Mouse (Mus musculus) midbrain, postnatal 0 days (tissue): Measurements from ENCODE around the gene Unc93b1. TPM values are rescaled to one million over a fixed set of nuclear protein-coding genes. Genes with fewer than 3 reads are reported as not detected.

Experiments used
- ATAC-seq: fragments of 200-750 bp; cut with Nextera tagmentation; 2 replicates; pipeline ENCODE4 v1.8.0; 2017; ENCODE audit warnings: moderate number of reproducible peaks, mild to moderate bottlenecking, moderate TSS enrichment, moderate library complexity; ENCODE audit not compliant: low FRiP score
- DNase-seq: peaks from one replicate; pipeline ENCODE4 v3.0.0-alpha.2; 2015; ENCODE audit warnings: low spot score
- H3K27ac ChIP-seq: fragments of 300-500 bp; sonication (generic); 2 replicates; pipeline ENCODE4 v1.5.1; 2014; ENCODE audit warnings: low read depth, mild to moderate bottlenecking, low read length, mixed read lengths
- H3K27me3 ChIP-seq: fragments of 300-500 bp; sonication (generic); 2 replicates; pipeline ENCODE4 v1.6.1; 2014; ENCODE audit warnings: low read length, control low read depth, mixed read lengths; ENCODE audit not compliant: insufficient read depth
- H3K36me3 ChIP-seq: fragments of 300-500 bp; sonication (generic); 2 replicates; pipeline ENCODE4 v1.6.1; 2014; ENCODE audit warnings: low read length, control low read depth, mixed read lengths; ENCODE audit not compliant: insufficient read depth
- H3K4me1 ChIP-seq: fragments of 300-500 bp; sonication (generic); 2 replicates; pipeline ENCODE4 v1.6.1; 2014; ENCODE audit warnings: mild to moderate bottlenecking, control low read depth, antibody characterized with exemption, low read length, mixed read lengths; ENCODE audit not compliant: insufficient read depth
- H3K4me2 ChIP-seq: fragments of 300-500 bp; sonication (generic); 2 replicates; pipeline ENCODE4 v1.6.1; 2014; ENCODE audit warnings: low read depth, mild to moderate bottlenecking, low read length, mixed read lengths; ENCODE audit not compliant: poor library complexity, severe bottlenecking
- H3K4me3 ChIP-seq: fragments of 300-500 bp; sonication (generic); 2 replicates; pipeline ENCODE4 v1.5.1; 2014; ENCODE audit warnings: low read depth, mild to moderate bottlenecking, low read length, moderate library complexity
- H3K9ac ChIP-seq: fragments of 300-500 bp; sonication (generic); replicated peaks from 2 replicates; pipeline ENCODE4 v1.6.1; 2014; ENCODE audit warnings: mild to moderate bottlenecking, low read length, moderate library complexity, mixed read lengths; ENCODE audit not compliant: poor library complexity, severe bottlenecking
- H3K9me3 ChIP-seq: fragments of 300-500 bp; sonication (generic); 2 replicates; pipeline ENCODE4 v1.6.1; 2016; ENCODE audit warnings: low read length, control low read depth
- CTCF ChIP-seq: IDR thresholded peaks from 2 replicates; pipeline ENCODE4 v1.5.1; 2016; ENCODE audit warnings: antibody characterized with exemption, mild to moderate bottlenecking
- WGBS: fragments of 180-500 bp; shearing (Covaris S2); extraction: QIAGEN DNeasy Blood & Tissue Kit; methylation state at CpG from one replicate; pipeline ENCODE4 v1.1.7; 2014; 5-methylcytosine and 5-hydroxymethylcytosine counted together
- polyA plus RNA-seq: library from polyadenylated mRNA; unstranded; fragments of >200 nt; fragmentation: Nextera tagmentation; extraction: Ambion mirVana; gene quantifications from 2 replicates; pipeline ENCODE4 v1.2.1, GENCODE M21; 2015
- total RNA-seq: library from RNA; depleted of rRNA; stranded (reverse); fragments of >200 nt; gene quantifications from 2 replicates; pipeline ENCODE4 v1.2.3, GENCODE M21; 2014

The Unc93b1 gene
- total and polyA plus RNA-seq, 2 experiments from 2014 or later, result 11.2 to 23.2 TPM

DNA sequence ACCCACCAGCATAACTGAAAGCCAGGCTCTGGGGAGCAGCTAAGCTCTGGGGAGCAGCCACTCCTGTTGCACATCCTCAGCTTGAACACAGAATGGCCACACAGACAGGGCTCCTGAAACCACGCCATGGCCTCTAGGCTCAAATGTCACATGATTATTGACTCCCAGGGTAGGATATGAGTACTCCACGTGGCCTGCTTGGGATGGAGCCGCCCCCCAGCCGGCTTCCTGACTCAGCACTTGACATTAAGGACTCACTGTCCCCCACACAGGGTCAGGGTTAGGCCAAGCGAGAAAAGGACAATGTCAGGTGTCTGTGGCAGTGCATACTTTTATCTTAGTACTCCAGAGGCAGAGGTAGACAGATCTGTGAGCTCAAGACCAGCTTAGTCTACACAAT, 24.8 kb upstream of the Unc93b1 start:
- no peak overlapping the region for H3K27ac ChIP-seq
- no peak for ATAC-seq
- DNase-seq, result no peak
- H3K36me3 ChIP-seq, result peaks cover 16% of the 10 kb centered on the region; the same call in 1 of the 2 replicates
- peaks cover 12% of the 10 kb centered on the region for H3K4me1 ChIP-seq
- H3K9me3 ChIP-seq, result no peaks in the 10 kb centered on the region
- 84% methylated on average over 5 of the region's 5 CpGs for WGBS
- H3K9ac ChIP-seq, result no peak overlapping the region
- no peak overlapping the region for H3K4me2 ChIP-seq
- no peak overlapping the region for H3K4me3 ChIP-seq
- H3K27me3 ChIP-seq, result no peaks in the 10 kb centered on the region
- no peak for TF ChIP-seq CTCF

DNA sequence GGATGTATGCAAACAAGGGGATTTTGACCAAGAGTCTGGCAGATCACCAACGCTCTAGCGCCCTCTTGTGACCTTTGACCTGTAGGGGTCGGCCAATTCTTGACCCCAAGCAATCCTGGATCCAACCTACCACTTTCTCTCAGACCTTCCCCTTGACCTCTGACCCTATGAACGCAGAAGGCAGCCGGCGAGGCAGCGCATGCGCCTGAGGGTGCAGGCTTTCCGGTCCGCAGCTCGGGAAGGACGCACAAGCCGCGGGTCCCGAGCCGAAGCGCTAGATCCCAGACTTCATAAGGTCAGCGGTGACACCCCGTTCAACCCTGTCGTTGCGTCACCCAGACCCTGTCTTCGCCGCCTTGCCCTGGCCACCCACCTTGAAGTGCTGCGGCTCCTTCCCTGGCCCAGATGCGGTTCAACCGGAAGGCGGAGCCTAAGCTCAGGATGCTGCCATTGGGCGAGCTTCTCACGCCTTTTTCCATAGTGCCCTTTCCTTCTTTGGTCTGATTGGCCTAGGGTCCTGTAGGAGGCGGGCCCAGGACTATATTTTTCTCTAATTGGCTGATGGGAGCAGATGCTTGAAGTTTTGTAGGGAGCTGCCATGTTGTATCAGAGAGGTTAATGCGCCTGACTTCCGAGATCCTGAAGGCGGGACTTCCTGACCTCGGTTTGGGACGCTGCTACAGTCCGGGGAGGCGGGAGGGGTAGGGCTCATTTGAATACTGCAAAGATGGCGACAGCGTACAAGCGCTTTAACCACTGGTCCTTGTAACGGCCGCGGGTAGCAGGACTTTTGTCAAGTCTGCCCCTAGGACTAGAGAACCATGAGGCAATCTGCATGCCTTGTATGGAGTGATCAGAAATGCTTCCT, 22.4 kb upstream of the Unc93b1 start, which contains the start of gene Ndufs8:
Ndufs8 (minus strand) TSS at position 438 of the 868 bp plus-strand sequence.
- under 1% methylated on average over 43 of the region's 43 CpGs for WGBS
- peaks cover 8% of the 10 kb centered on the region for H3K4me1 ChIP-seq
- H3K4me3 ChIP-seq, result peak within 1 kb of the TSS; percentile 62
- H3K4me2 ChIP-seq, result peak within 1 kb of the TSS; percentile 74
- peak within 1 kb of the TSS; percentile 69 for H3K27ac ChIP-seq
- DNase-seq (peak; percentile 99), ATAC-seq (peak; percentile 96)
- peak; percentile 34; the same call in 1 of the 2 replicates for TF ChIP-seq CTCF
- H3K9ac ChIP-seq, result peak within 1 kb of the TSS; percentile 60
- no peaks in the 10 kb centered on the region for H3K9me3 ChIP-seq
- H3K27me3 ChIP-seq, result no peaks in the 10 kb centered on the region
- H3K36me3 ChIP-seq, result peaks cover 16% of the 10 kb centered on the region; the same call in 1 of the 2 replicates

DNA sequence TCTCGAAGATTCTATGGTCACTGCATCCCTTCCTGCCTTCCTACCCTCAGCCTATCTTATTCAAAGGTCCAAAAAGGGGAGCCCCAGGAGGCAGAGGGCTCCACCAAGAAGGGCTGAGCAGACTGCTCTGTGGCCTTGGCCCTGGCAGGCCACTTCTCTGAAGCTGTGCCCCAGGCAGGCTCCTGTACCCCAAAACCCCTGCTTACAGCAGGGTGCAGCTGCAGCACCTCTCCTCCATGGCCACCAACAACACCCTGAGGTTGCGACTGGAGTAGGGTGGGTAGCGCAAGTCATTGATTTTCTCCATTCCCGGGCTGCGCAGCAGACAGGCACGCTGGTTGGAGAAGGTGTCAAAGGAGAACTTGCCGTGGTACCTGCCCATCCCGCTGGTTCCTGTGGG, 21.3 kb upstream of the Unc93b1 start:
- H3K4me1 ChIP-seq, result peaks cover 8% of the 10 kb centered on the region; the same call in 1 of the 2 replicates
- no peak for TF ChIP-seq CTCF
- ATAC-seq, result no peak
- peak overlapping the region; percentile 69; the same call in 1 of the 2 replicates for H3K27ac ChIP-seq
- peak overlapping the region; percentile 69 for H3K4me2 ChIP-seq
- 0 out of 2 replicates have a peak overlapping the region, but pooled peaks have one; percentile 52 for H3K9ac ChIP-seq
- no peaks in the 10 kb centered on the region for H3K9me3 ChIP-seq
- no peak for DNase-seq
- H3K36me3 ChIP-seq, result peaks cover 16% of the 10 kb centered on the region; the same call in 1 of the 2 replicates
- 88% methylated on average over 8 of the region's 8 CpGs for WGBS
- no peaks in the 10 kb centered on the region for H3K27me3 ChIP-seq
- H3K4me3 ChIP-seq, result peak overlapping the region; percentile 62; the same call in 1 of the 2 replicates

DNA sequence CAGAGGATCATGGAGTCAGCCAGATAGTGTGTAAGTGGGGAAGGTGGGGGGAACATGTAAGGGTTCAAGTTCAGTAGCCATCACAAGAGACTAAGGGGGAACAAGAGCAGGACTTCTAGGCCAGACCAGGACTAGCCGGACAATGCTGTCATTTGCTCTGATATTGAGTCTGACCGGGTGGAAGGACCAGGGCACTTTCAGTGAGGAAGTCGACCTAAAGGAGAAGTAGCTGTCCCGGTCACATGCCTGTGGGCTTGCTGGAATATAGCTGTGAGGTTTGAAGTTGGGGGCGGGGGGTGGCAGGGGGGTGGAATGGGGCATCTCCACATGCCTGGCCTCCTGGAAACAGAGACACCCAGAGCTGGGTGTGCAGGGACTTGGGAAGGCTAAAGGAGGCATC, 20.5 kb upstream of the Unc93b1 start:
- Histone ChIP-seq H3K27me3 (no peaks in the 10 kb centered on the region), H3K9ac (no peak overlapping the region), H3K4me1 (peaks cover 8% of the 10 kb centered on the region; the same call in 1 of the 2 replicates), H3K9me3 (no peaks in the 10 kb centered on the region), H3K4me3 (no peak overlapping the region), H3K4me2 (no peak overlapping the region), H3K36me3 (peaks cover 9% of the 10 kb centered on the region; the same call in 1 of the 2 replicates), H3K27ac (no peak overlapping the region)
- ATAC-seq (no peak), DNase-seq (no peak)
- TF ChIP-seq CTCF, result no peak
- 89% methylated on average over 5 of the region's 5 CpGs for WGBS

DNA sequence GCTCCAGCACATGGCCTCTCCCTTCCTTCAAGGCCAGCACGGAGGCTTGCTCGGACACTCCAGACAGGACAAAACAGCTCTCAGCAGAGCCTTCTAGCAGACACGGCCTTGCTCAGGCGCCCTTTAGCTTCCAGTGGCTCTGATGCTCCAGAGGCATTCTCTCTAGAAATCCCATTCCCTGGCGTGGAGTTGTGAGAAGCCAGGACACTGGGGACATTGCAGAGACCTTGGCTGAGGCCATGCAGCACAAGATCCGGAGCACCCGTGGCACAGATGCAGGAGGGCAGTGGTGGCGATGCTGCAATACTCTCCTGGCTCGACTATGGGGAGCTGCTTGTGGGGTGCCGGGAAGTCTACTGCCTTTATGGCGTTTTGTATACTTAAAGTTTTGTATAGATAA, 18.3 kb upstream of the Unc93b1 start:
- TF ChIP-seq CTCF, result no peak
- ATAC-seq (no peak), DNase-seq (no peak)
- no peaks in the 10 kb centered on the region for H3K27me3 ChIP-seq
- H3K4me3 ChIP-seq, result no peak overlapping the region
- no peaks in the 10 kb centered on the region for H3K9me3 ChIP-seq
- 77% methylated on average over 11 of the region's 11 CpGs for WGBS
- no peak overlapping the region for H3K4me2 ChIP-seq
- peaks cover 8% of the 10 kb centered on the region; the same call in 1 of the 2 replicates for H3K4me1 ChIP-seq
- no peaks in the 10 kb centered on the region for H3K36me3 ChIP-seq
- H3K9ac ChIP-seq, result no peak overlapping the region
- no peak overlapping the region for H3K27ac ChIP-seq

DNA sequence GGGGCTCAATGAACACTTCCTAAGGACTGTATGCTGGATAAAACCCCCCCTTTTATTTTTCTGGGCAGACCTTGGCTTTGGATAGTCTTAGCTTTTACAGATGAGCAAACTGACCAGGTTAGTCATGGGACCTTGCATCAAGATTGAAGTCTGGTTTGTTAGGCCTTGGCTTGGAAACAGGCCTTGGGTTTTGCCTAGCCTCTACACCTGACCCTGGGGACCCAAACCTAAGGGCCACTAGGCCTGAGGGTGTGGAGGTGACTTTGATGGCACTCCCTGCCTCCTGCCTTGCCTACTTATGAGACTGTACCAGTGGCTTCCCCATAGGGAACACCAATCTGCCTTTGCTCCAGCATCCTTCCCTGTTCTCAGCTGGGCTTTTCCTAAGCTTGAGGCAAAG, 15.1 kb upstream of the Unc93b1 start:
- H3K9me3 ChIP-seq, result no peaks in the 10 kb centered on the region
- H3K9ac ChIP-seq, result no peak overlapping the region
- H3K27ac ChIP-seq, result no peak overlapping the region
- no peaks in the 10 kb centered on the region for H3K36me3 ChIP-seq
- H3K27me3 ChIP-seq, result no peaks in the 10 kb centered on the region
- no peaks in the 10 kb centered on the region for H3K4me1 ChIP-seq
- no peak for TF ChIP-seq CTCF
- no peak for DNase-seq
- no peak for ATAC-seq
- H3K4me3 ChIP-seq, result no peak overlapping the region
- H3K4me2 ChIP-seq, result no peak overlapping the region
